Mouse (Mus musculus) heart, adult 2 months (tissue): ENCODE measurements around the gene Get4.

Experiments used
- CTCF ChIP-seq: fragments of 200-600 bp; IDR thresholded peaks from 2 replicates; pipeline ENCODE4 v1.8.1; 2022; ENCODE audit warnings: antibody characterized with exemption, mild to moderate bottlenecking, moderate library complexity
- EP300 ChIP-seq: fragments of 200-500 bp; IDR thresholded peaks from 2 replicates; pipeline ENCODE4 v1.6.1; 2011; ENCODE audit warnings: low read depth, low read length, control low read depth; ENCODE audit not compliant: insufficient read depth
- POLR2A ChIP-seq: fragments of 200-500 bp; IDR thresholded peaks from 2 replicates; pipeline ENCODE4 v1.6.1; 2011; ENCODE audit warnings: mild to moderate bottlenecking, low read depth, low read length, control low read depth; ENCODE audit not compliant: insufficient read depth

DNA sequence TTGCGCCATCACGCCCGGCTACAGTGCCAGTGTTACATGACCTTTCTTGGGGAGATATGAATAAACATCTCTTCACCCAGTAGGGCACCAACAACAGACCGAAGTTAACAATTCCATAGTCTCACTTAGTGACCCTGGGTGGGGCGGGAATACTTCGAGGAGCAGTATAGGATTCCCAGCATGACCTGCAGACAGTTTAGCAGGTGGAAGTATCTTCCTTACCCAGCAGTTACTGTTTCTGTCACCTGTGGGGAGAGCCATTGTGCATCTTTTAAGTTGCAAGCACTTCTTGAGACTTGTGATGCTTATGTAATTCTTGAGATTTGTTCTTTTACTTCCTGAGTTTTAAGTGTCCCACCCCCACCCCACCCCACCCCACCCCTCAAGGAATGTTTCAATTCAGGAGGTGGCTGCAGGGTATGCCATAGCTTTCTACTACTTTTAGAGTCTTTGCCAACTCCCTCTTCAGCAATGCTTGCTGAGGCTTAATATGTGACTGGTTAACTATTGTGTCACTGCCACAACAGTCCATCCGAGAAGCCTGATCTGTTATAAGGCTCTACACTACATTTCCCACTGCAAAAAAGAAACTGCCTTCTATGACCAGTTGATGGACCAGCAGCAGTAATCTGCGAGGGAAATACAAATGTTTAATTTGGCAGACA is 6.4 kb downstream of the Get4 start:
- no peak for TF ChIP-seq CTCF
- TF ChIP-seq POLR2A: no peak
- no peak for TF ChIP-seq EP300
